Mouse (Mus musculus) stomach, embryonic 15.5 days (tissue): Measurements from ENCODE around the gene Abcb6. TPM values are rescaled to one million over a fixed set of nuclear protein-coding genes. Genes with fewer than 3 reads are reported as not detected.
A peak's percentile ranks its signal among the peaks of the same experiment; 100 is the strongest.

Experiments used
- ATAC-seq: fragments of 200-750 bp; cut with Nextera tagmentation; 2 replicates; pipeline ENCODE4 v1.8.0; 2017; ENCODE audit warnings: low read depth, moderate number of reproducible peaks, moderate TSS enrichment; ENCODE audit not compliant: insufficient read depth, low FRiP score
- H3K27ac ChIP-seq: fragments of 300-500 bp; sonication (generic); 2 replicates; pipeline ENCODE4 v1.5.1; 2015; ENCODE audit warnings: mild to moderate bottlenecking, inconsistent platforms
- H3K27me3 ChIP-seq: fragments of 300-500 bp; sonication (generic); replicated peaks from 2 replicates; pipeline ENCODE4 v1.6.1; 2015; ENCODE audit warnings: inconsistent platforms
- H3K36me3 ChIP-seq: fragments of 300-500 bp; sonication (generic); 2 replicates; pipeline ENCODE4 v1.6.1; 2015; ENCODE audit warnings: inconsistent platforms
- H3K4me1 ChIP-seq: fragments of 300-500 bp; sonication (generic); 2 replicates; pipeline ENCODE4 v1.6.1; 2015; ENCODE audit warnings: inconsistent platforms
- H3K4me2 ChIP-seq: fragments of 300-500 bp; sonication (generic); 2 replicates; pipeline ENCODE4 v1.6.1; 2015; ENCODE audit warnings: mild to moderate bottlenecking, inconsistent platforms
- H3K4me3 ChIP-seq: fragments of 300-500 bp; sonication (generic); replicated peaks from 2 replicates; pipeline ENCODE4 v1.5.1; 2015; ENCODE audit warnings: inconsistent platforms
- H3K9ac ChIP-seq: fragments of 300-500 bp; sonication (generic); 2 replicates; pipeline ENCODE4 v1.6.1; 2015; ENCODE audit warnings: inconsistent platforms
- H3K9me3 ChIP-seq: fragments of 300-500 bp; sonication (generic); 2 replicates; pipeline ENCODE4 v1.6.1; 2016; ENCODE audit warnings: inconsistent platforms
- WGBS: fragments of 180-500 bp; shearing (Covaris S2); methylation state at CpG from one replicate; pipeline ENCODE4 v1.1.7; 2015; 5-methylcytosine and 5-hydroxymethylcytosine counted together
- polyA plus RNA-seq: library from polyadenylated mRNA; unstranded; fragments of >200 nt; fragmentation: Nextera tagmentation; extraction: Ambion mirVana; gene quantifications from 2 replicates; pipeline ENCODE4 v1.2.1, GENCODE M21; 2015

Abcb6 gene
- polyA plus RNA-seq, 1 experiment from 2014 or later: 23.9 TPM

GRCm38 (mm10) chr1:75216797-75217585, 36.8 kb upstream of the Abcb6 start:
- Histone ChIP-seq H3K9ac (no peak overlapping the region), H3K27ac (no peak overlapping the region), H3K27me3 (peaks cover 13% of the 10 kb centered on the region), H3K9me3 (no peaks in the 10 kb centered on the region), H3K4me1 (peaks cover 28% of the 10 kb centered on the region), H3K36me3 (peaks cover 17% of the 10 kb centered on the region), H3K4me3 (peak overlapping the region; percentile 56), H3K4me2 (peak overlapping the region; percentile 98)
- WGBS: 69% methylated on average over 13 of the region's 13 CpGs
- ATAC-seq: no peak; the same call in 1 of the 2 replicates

DNA sequence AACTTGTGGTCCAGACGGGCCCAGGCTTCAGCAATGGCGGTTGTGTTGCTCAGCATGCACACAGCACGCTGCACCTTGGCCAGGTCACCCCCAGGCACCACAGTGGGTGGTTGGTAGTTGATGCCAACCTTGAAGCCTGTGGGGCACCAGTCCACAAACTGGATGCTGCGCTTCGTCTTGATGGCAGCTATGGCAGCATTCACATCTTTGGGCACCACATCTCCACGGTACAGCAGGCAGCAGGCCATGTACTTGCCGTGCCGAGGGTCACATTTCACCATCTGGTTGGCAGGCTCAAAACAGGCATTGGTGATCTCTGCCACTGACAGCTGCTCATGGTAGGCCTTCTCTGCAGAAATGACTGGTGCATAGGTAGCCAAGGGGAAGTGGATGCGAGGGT, 35.6 kb upstream of the Abcb6 start:
- H3K9ac ChIP-seq: no peak overlapping the region
- H3K9me3 ChIP-seq: no peaks in the 10 kb centered on the region
- H3K27me3 ChIP-seq: peaks cover 11% of the 10 kb centered on the region
- H3K4me1 ChIP-seq: peaks cover 37% of the 10 kb centered on the region
- H3K36me3 ChIP-seq: peaks cover 17% of the 10 kb centered on the region
- WGBS: 93% methylated on average over 9 of the region's 9 CpGs
- no peak overlapping the region; the same call in 1 of the 2 replicates for H3K4me2 ChIP-seq
- peak overlapping the region; percentile 83; the same call in 1 of the 2 replicates for H3K27ac ChIP-seq
- no peak overlapping the region for H3K4me3 ChIP-seq
- ATAC-seq: no peak

GRCm38 (mm10) chr1:75214886-75215285, 34.7 kb upstream of the Abcb6 start:
- no peak for ATAC-seq
- H3K27ac ChIP-seq: peak overlapping the region; percentile 83
- H3K4me2 ChIP-seq: no peak overlapping the region; the same call in 1 of the 2 replicates
- 60% methylated on average over 5 of the region's 5 CpGs for WGBS
- H3K27me3 ChIP-seq: 0 out of 2 replicates have a peak, but pooled peaks cover 4% of the 10 kb centered on the region
- H3K9me3 ChIP-seq: no peaks in the 10 kb centered on the region
- H3K4me3 ChIP-seq: no peak overlapping the region
- H3K4me1 ChIP-seq: peaks cover 37% of the 10 kb centered on the region
- H3K36me3 ChIP-seq: peaks cover 17% of the 10 kb centered on the region
- no peak overlapping the region for H3K9ac ChIP-seq

GRCm38 (mm10) chr1:75214442-75214841, 34.2 kb upstream of the Abcb6 start:
- peak; percentile 29 for ATAC-seq
- H3K4me1 ChIP-seq: peaks cover 36% of the 10 kb centered on the region
- peak overlapping the region; percentile 83 for H3K27ac ChIP-seq
- peak overlapping the region; percentile 14; the same call in 1 of the 2 replicates for H3K4me2 ChIP-seq
- no peak overlapping the region for H3K4me3 ChIP-seq
- 0 out of 2 replicates have a peak, but pooled peaks cover 4% of the 10 kb centered on the region for H3K27me3 ChIP-seq
- no peaks in the 10 kb centered on the region for H3K9me3 ChIP-seq
- H3K9ac ChIP-seq: no peak overlapping the region
- peaks cover 17% of the 10 kb centered on the region for H3K36me3 ChIP-seq
- 49% methylated on average over 2 of the region's 2 CpGs for WGBS

GRCm38 (mm10) chr1:75213096-75213495, 32.9 kb upstream of the Abcb6 start:
- H3K36me3 ChIP-seq: peaks cover 17% of the 10 kb centered on the region
- 76% methylated on average over 7 of the region's 7 CpGs for WGBS
- no peak overlapping the region for H3K9ac ChIP-seq
- H3K9me3 ChIP-seq: no peaks in the 10 kb centered on the region
- no peak for ATAC-seq
- H3K4me2 ChIP-seq: 0 out of 2 replicates have a peak overlapping the region, but pooled peaks have one; percentile 14
- no peak overlapping the region for H3K4me3 ChIP-seq
- peaks cover 35% of the 10 kb centered on the region for H3K4me1 ChIP-seq
- no peaks in the 10 kb centered on the region for H3K27me3 ChIP-seq
- H3K27ac ChIP-seq: 0 out of 2 replicates have a peak overlapping the region, but pooled peaks have one; percentile 83

DNA sequence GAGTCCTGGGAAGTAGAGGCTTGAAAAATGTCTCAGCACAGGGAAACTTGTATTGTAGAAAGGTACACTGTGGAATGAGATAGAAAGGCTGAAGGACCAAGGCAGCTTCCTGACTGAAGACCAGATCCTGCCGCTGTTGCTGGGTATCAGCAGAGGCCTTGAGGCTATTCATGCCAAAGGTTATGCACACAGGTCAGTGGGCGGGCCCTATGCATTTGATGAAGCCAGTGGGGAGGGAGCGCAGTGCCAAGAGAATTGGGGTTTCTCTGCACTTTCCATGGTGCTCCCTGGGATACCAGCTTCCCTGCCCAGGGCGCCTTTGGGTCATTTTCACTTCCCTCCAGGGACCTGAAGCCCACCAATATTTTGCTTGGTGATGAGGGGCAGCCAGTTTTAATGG, 32.4 kb upstream of the Abcb6 start:
- WGBS: 71% methylated on average over 4 of the region's 4 CpGs
- no peak for ATAC-seq
- H3K4me1 ChIP-seq: peaks cover 33% of the 10 kb centered on the region

GRCm38 (mm10) chr1:75211141-75211708, 31.0 kb upstream of the Abcb6 start:
- Histone ChIP-seq H3K4me2 (peak overlapping the region; percentile 80), H3K27me3 (no peaks in the 10 kb centered on the region), H3K27ac (peak overlapping the region; percentile 18; the same call in 1 of the 2 replicates), H3K9ac (peak overlapping the region; percentile 97), H3K36me3 (peaks cover 17% of the 10 kb centered on the region), H3K4me1 (peaks cover 33% of the 10 kb centered on the region), H3K4me3 (peak overlapping the region; percentile 89), H3K9me3 (no peaks in the 10 kb centered on the region)
- no peak for ATAC-seq
- WGBS: 7% methylated on average over 17 of the region's 17 CpGs

More for the DNA sequence above, 32.4 kb upstream of the Abcb6 start:
- H3K27me3 ChIP-seq: no peaks in the 10 kb centered on the region
- H3K36me3 ChIP-seq: peaks cover 17% of the 10 kb centered on the region
- no peaks in the 10 kb centered on the region for H3K9me3 ChIP-seq
- H3K9ac ChIP-seq: no peak overlapping the region
- no peak overlapping the region for H3K27ac ChIP-seq
- H3K4me3 ChIP-seq: no peak overlapping the region
- peak overlapping the region; percentile 2; the same call in 1 of the 2 replicates for H3K4me2 ChIP-seq

- Histone ChIP-seq H3K27ac (peak within 1 kb of the TSS; percentile 36; the same call in 1 of the 2 replicates), H3K9ac (peak within 1 kb of the TSS; percentile 97), H3K4me2 (peak within 1 kb of the TSS; percentile 80), H3K27me3 (no peaks in the 10 kb centered on the region), H3K9me3 (no peaks in the 10 kb centered on the region), H3K36me3 (peaks cover 17% of the 10 kb centered on the region), H3K4me1 (peaks cover 33% of the 10 kb centered on the region), H3K4me3 (peak within 1 kb of the TSS; percentile 89)
- 5% methylated on average over 42 of the region's 42 CpGs for WGBS
- peak; percentile 90 for ATAC-seq
These were observed 30.2 kb upstream of the Abcb6 start, which contains the start of the genes Glb1l and Stk16 for GRCm38 (mm10) chr1:75210136-75211087. Gene Glb1l (minus strand): TSS chr1:75210813. Gene Stk16 (plus strand): TSS chr1:75210838.

GRCm38 (mm10) chr1:75208967-75209678, 28.9 kb upstream of the Abcb6 start:
- peaks cover 31% of the 10 kb centered on the region for H3K4me1 ChIP-seq

GRCm38 (mm10) chr1:75201236-75201635, 21.0 kb upstream of the Abcb6 start:
- H3K4me3 ChIP-seq: no peak overlapping the region
- no peaks in the 10 kb centered on the region for H3K4me1 ChIP-seq
- no peak overlapping the region for H3K27ac ChIP-seq
- H3K9me3 ChIP-seq: no peaks in the 10 kb centered on the region
- no peaks in the 10 kb centered on the region for H3K27me3 ChIP-seq
- WGBS: 88% methylated on average over 1 of the region's 1 CpGs
- H3K4me2 ChIP-seq: no peak overlapping the region
- peaks cover 29% of the 10 kb centered on the region for H3K36me3 ChIP-seq
- ATAC-seq: no peak
- H3K9ac ChIP-seq: no peak overlapping the region

More at GRCm38 (mm10) chr1:75208967-75209678, 28.9 kb upstream of the Abcb6 start:
- no peak for ATAC-seq
- no peaks in the 10 kb centered on the region for H3K27me3 ChIP-seq
- H3K4me2 ChIP-seq: peak overlapping the region; percentile 60
- WGBS: 10% methylated on average over 34 of the region's 34 CpGs
- H3K9me3 ChIP-seq: no peaks in the 10 kb centered on the region
- peaks cover 14% of the 10 kb centered on the region for H3K36me3 ChIP-seq
- peak overlapping the region; percentile 44; the same call in 1 of the 2 replicates for H3K9ac ChIP-seq
- H3K4me3 ChIP-seq: peak overlapping the region; percentile 48
- 0 out of 2 replicates have a peak overlapping the region, but pooled peaks have one; percentile 26 for H3K27ac ChIP-seq
